Mouse (Mus musculus): Measurements from ENCODE around the gene Pcid2. TPM values are rescaled to one million over a fixed set of nuclear protein-coding genes. Genes with fewer than 3 reads are reported as not detected.
"Not testable (repeated sequence)": the region's sequence is repeated elsewhere in the genome, so short reads cannot be mapped to it uniquely, and the experiment has no call there.

Pcid2 gene
- total RNA-seq, 1 experiment = 35.2 TPM

DNA sequence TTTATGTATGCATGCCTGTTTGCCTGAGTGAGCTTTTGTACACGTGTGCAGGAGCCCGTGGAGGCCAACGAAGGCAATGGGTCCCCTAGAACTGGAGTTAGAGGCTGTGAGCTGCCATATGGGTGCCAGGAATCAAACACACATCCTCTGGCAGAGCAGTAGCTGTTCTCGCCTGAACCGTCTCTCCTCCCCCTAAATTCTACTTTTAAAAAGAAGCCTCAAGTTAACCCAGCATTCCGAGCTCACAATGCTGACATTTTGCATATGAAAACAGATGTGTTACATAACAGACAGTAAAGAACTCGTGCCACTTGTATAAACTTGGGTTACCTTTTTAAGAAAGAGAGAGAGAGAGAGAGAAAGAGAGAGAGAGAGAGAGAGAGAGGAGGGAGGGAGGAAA, 27.7 kb downstream of the Pcid2 start:
- Histone ChIP-seq H3K27ac (ENCODE audit: insufficient read depth, low read depth, low read length, poor library complexity, severe bottlenecking) (no peak overlapping the region), H3K4me3 (ENCODE audit: insufficient read depth in 1 of 2, low read depth in 1 of 2, low read length in 2 of 2, poor library complexity in 1 of 2, severe bottlenecking in 1 of 2) (no peak overlapping the region), H3K4me1 (ENCODE audit: control insufficient read depth in 2 of 2, insufficient read depth in 2 of 2, low read length in 2 of 2, poor library complexity in 1 of 2) (0 out of 4 replicates have a peak, but pooled peaks cover 0 to 1% of the 10 kb centered on the region in 2 experiments), H3K36me3 (ENCODE audit: control insufficient read depth, insufficient read depth, low read length, poor library complexity, severe bottlenecking) (peaks cover 67% of the 10 kb centered on the region), H3K9me3 (ENCODE audit: control insufficient read depth, insufficient read depth, low read depth, low read length) (no peaks in the 10 kb centered on the region), H3K9ac (ENCODE audit: insufficient read depth, low read depth, low read length, poor library complexity, severe bottlenecking) (no peak overlapping the region)
- in situ Hi-C loops (cut with MboI; ENCODE audit: low sequenced_read_pairs in 2 of 2, unreplicated experiment in 2 of 2) = no loop called here
- no peak for TF ChIP-seq MAFK (IDR thresholded peaks at IDR 0.05; ENCODE audit: insufficient read depth, low read depth, low read length)
- no peak for TF ChIP-seq ZNF384 (IDR thresholded peaks at IDR 0.05; ENCODE audit: low read depth, low read length)
- no peak for TF ChIP-seq HCFC1 (IDR thresholded peaks at IDR 0.05; ENCODE audit: borderline replicate concordance, insufficient read depth, low read length)
- TF ChIP-seq ZC3H11A (IDR thresholded peaks at IDR 0.05; ENCODE audit: borderline replicate concordance, low read depth, low read length) = no peak
- TF ChIP-seq CHD2 (IDR thresholded peaks at IDR 0.05; ENCODE audit: low read depth, low read length) = no peak
- no peak for DNase-seq (ENCODE audit: low read depth, low spot score)

DNA sequence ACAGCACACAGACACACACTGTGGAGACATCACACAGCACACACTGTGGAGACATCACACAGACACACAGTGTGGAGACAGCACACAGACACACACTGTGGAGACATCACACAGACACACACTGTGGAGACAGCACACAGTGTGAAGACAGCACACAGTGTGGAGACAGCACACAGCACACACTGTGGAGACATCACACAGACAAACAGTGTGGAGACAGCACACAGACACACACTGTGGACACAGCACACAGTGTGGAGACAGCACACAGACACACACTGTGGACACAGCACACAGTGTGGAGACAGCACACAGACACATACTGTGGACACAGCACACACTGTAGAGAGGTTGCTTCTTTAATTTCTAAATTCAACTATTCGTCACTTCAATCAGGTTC, 29.7 kb downstream of the Pcid2 start:
- in situ Hi-C loops (cut with MboI; ENCODE audit: low sequenced_read_pairs in 2 of 2, unreplicated experiment in 2 of 2); DNase-seq (ENCODE audit: low read depth, low spot score); H3K9me3 ChIP-seq (ENCODE audit: control insufficient read depth, insufficient read depth, low read depth, low read length); H3K27ac ChIP-seq (ENCODE audit: insufficient read depth, low read depth, low read length, poor library complexity, severe bottlenecking); H3K9ac ChIP-seq (ENCODE audit: insufficient read depth, low read depth, low read length, poor library complexity, severe bottlenecking); H3K4me3 ChIP-seq (ENCODE audit: insufficient read depth in 1 of 2, low read depth in 1 of 2, low read length in 2 of 2, poor library complexity in 1 of 2, severe bottlenecking in 1 of 2); H3K4me1 ChIP-seq (ENCODE audit: control insufficient read depth in 2 of 2, insufficient read depth in 2 of 2, low read length in 2 of 2, poor library complexity in 1 of 2): not testable (repeated sequence)
- H3K36me3 ChIP-seq (ENCODE audit: control insufficient read depth, insufficient read depth, low read length, poor library complexity, severe bottlenecking) = peaks cover 53% of the 10 kb centered on the region

DNA sequence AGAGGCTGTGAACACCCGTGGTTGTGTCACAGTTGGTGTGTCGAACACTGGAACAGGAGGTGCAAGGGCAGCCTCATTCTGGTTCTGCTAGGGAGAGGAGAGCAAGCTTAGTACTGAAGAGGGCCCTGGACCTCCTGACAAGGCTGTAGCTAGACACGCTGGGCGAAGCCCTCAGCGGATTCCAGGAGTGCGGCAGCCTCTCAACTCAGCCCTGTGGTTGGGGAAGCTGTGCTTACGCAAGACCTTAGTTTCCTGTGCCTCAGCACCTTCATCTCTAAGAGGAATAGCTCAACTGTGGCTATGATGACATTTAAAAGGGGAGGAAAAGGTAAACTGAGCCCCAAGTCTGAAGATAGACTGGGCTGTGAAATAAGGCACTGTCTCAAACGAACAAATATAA, 30.2 kb downstream of the Pcid2 start:
- in situ Hi-C loops (cut with MboI; ENCODE audit: low sequenced_read_pairs in 2 of 2, unreplicated experiment in 2 of 2) = no loop called here
- Histone ChIP-seq H3K4me3 (ENCODE audit: insufficient read depth in 1 of 2, low read depth in 1 of 2, low read length in 2 of 2, poor library complexity in 1 of 2, severe bottlenecking in 1 of 2) (no peak overlapping the region), H3K36me3 (ENCODE audit: control insufficient read depth, insufficient read depth, low read length, poor library complexity, severe bottlenecking) (peaks cover 47% of the 10 kb centered on the region), H3K9ac (ENCODE audit: insufficient read depth, low read depth, low read length, poor library complexity, severe bottlenecking) (no peak overlapping the region), H3K9me3 (ENCODE audit: control insufficient read depth, insufficient read depth, low read depth, low read length) (no peaks in the 10 kb centered on the region), H3K4me1 (ENCODE audit: control insufficient read depth in 2 of 2, insufficient read depth in 2 of 2, low read length in 2 of 2, poor library complexity in 1 of 2) (0 out of 4 replicates have a peak, but pooled peaks cover 0 to 1% of the 10 kb centered on the region in 2 experiments), H3K27ac (ENCODE audit: insufficient read depth, low read depth, low read length, poor library complexity, severe bottlenecking) (no peak overlapping the region)
- no peak for DNase-seq (ENCODE audit: low read depth, low spot score)
- TF ChIP-seq CHD2 (IDR thresholded peaks at IDR 0.05; ENCODE audit: low read depth, low read length) = no peak
- TF ChIP-seq ZC3H11A (IDR thresholded peaks at IDR 0.05; ENCODE audit: borderline replicate concordance, low read depth, low read length) = no peak
- no peak for TF ChIP-seq HCFC1 (IDR thresholded peaks at IDR 0.05; ENCODE audit: borderline replicate concordance, insufficient read depth, low read length)
- TF ChIP-seq MAFK (IDR thresholded peaks at IDR 0.05; ENCODE audit: insufficient read depth, low read depth, low read length) = no peak
- no peak for TF ChIP-seq ZNF384 (IDR thresholded peaks at IDR 0.05; ENCODE audit: low read depth, low read length)

DNA sequence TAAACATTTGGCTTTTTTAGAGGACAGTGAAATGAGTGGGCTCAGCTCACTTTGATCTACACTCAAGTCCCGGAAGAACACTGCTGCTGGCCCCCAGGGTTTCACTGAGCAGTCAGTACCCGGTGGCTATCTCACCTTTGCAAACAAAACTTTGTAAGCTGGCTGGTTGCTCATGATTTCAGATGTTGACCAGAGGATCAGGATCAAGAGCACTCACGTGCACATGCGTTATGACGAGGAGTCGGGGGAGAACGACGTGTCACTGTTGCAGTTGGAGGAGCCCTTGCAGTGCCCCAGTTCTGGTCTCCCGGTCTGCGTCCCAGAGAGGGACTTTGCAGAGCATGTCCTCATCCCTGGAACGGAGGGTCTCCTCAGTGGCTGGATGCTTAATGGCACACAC, 32.0 kb downstream of the Pcid2 start:
- H3K27ac ChIP-seq (ENCODE audit: insufficient read depth, low read depth, low read length, poor library complexity, severe bottlenecking) = no peak overlapping the region
- peaks cover 32% of the 10 kb centered on the region for H3K36me3 ChIP-seq (ENCODE audit: control insufficient read depth, insufficient read depth, low read length, poor library complexity, severe bottlenecking)
- no peak for TF ChIP-seq ZNF384 (IDR thresholded peaks at IDR 0.05; ENCODE audit: low read depth, low read length)
- TF ChIP-seq HCFC1 (IDR thresholded peaks at IDR 0.05; ENCODE audit: borderline replicate concordance, insufficient read depth, low read length) = no peak
- no peak for TF ChIP-seq CHD2 (IDR thresholded peaks at IDR 0.05; ENCODE audit: low read depth, low read length)
- TF ChIP-seq MAFK (IDR thresholded peaks at IDR 0.05; ENCODE audit: insufficient read depth, low read depth, low read length) = no peak
- no peak for TF ChIP-seq ZC3H11A (IDR thresholded peaks at IDR 0.05; ENCODE audit: borderline replicate concordance, low read depth, low read length)
- in situ Hi-C loops (cut with MboI; ENCODE audit: low sequenced_read_pairs in 2 of 2, unreplicated experiment in 2 of 2) = no loop called here
- H3K9ac ChIP-seq (ENCODE audit: insufficient read depth, low read depth, low read length, poor library complexity, severe bottlenecking) = no peak overlapping the region
- H3K4me1 ChIP-seq (ENCODE audit: control insufficient read depth in 2 of 2, insufficient read depth in 2 of 2, low read length in 2 of 2, poor library complexity in 1 of 2) = 0 out of 4 replicates have a peak, but pooled peaks cover 0 to 1% of the 10 kb centered on the region in 2 experiments
- DNase-seq (ENCODE audit: low read depth, low spot score) = no peak
- no peak overlapping the region for H3K4me3 ChIP-seq (ENCODE audit: insufficient read depth in 1 of 2, low read depth in 1 of 2, low read length in 2 of 2, poor library complexity in 1 of 2, severe bottlenecking in 1 of 2)
- H3K9me3 ChIP-seq (ENCODE audit: control insufficient read depth, insufficient read depth, low read depth, low read length) = no peaks in the 10 kb centered on the region

DNA sequence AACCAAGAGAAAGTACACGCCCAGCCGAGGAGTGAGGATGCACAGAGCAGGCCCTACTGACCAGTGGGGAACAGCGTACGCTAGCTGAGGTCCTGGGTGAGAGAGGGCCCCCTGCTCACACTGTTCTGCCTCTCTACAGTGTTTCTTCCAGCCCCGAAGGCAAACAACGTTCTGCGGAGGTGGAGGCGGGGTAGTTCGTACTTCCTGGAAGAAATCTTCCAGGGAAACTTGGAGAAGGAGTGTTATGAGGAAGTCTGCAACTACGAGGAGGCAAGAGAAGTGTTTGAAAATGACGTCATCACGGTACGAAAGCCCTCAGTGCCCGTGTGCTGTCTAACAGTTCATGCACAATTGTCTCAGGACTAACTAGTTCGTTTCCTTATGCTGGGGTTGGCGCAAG, 42.1 kb downstream of the Pcid2 start:
- Histone ChIP-seq H3K4me3 (ENCODE audit: insufficient read depth in 1 of 2, low read depth in 1 of 2, low read length in 2 of 2, poor library complexity in 1 of 2, severe bottlenecking in 1 of 2) (no peak overlapping the region), H3K9me3 (ENCODE audit: control insufficient read depth, insufficient read depth, low read depth, low read length) (no peaks in the 10 kb centered on the region), H3K36me3 (ENCODE audit: control insufficient read depth, insufficient read depth, low read length, poor library complexity, severe bottlenecking) (no peaks in the 10 kb centered on the region), H3K4me1 (ENCODE audit: control insufficient read depth in 2 of 2, insufficient read depth in 2 of 2, low read length in 2 of 2, poor library complexity in 1 of 2) (no peaks in the 10 kb centered on the region), H3K27ac (ENCODE audit: insufficient read depth, low read depth, low read length, poor library complexity, severe bottlenecking) (no peak overlapping the region), H3K9ac (ENCODE audit: insufficient read depth, low read depth, low read length, poor library complexity, severe bottlenecking) (no peak overlapping the region)
- no peak for TF ChIP-seq MAFK (IDR thresholded peaks at IDR 0.05; ENCODE audit: insufficient read depth, low read depth, low read length)
- TF ChIP-seq ZNF384 (IDR thresholded peaks at IDR 0.05; ENCODE audit: low read depth, low read length) = no peak
- TF ChIP-seq HCFC1 (IDR thresholded peaks at IDR 0.05; ENCODE audit: borderline replicate concordance, insufficient read depth, low read length) = no peak
- TF ChIP-seq CHD2 (IDR thresholded peaks at IDR 0.05; ENCODE audit: low read depth, low read length) = no peak
- TF ChIP-seq ZC3H11A (IDR thresholded peaks at IDR 0.05; ENCODE audit: borderline replicate concordance, low read depth, low read length) = no peak
- in situ Hi-C loops (cut with MboI; ENCODE audit: low sequenced_read_pairs in 2 of 2, unreplicated experiment in 2 of 2) = no loop called here
- no peak for DNase-seq (ENCODE audit: low read depth, low spot score)

All from ES-E14 (cell line).